Mouse (Mus musculus) skeletal muscle tissue, adult 2 months (tissue): ENCODE results near the gene Rps25.
"Not testable (repeated sequence)": the region's sequence is repeated elsewhere in the genome, so short reads cannot be mapped to it uniquely, and the experiment has no call there.

Experiments used
- DNase-seq: peaks from one replicate; pipeline ENCODE4 v3.0.0-alpha.2; 2012; ENCODE audit warnings: low read depth, low spot score

Rps25 gene

GRCm38 (mm10) chr9:44401081-44401480 lies 5.9 kb upstream of the Rps25 start:
- DNase-seq = peak; percentile 57

DNA sequence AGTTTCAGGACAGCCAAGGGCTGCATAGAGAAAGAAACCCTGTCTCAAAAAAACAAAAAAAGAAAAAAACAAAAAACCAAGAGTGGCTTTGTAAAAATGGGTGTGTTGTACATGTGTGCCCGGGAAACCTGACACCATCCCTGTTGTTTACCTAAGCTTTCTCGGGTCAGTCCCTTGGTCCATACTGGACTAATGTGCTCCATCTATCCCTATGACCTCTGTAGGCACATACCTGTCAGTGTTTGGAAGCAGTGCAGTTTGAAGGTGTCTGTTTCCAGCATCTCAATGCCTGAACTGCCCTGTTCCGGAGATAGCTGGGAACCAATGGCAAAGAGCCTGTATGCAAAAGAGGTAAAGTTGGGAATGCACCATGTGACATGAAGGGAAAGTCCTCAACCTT lies 1.9 kb upstream of the Rps25 start:
- no peak for DNase-seq

- DNase-seq = no peak
These were observed 786 bp downstream of the Rps25 start for GRCm38 (mm10) chr9:44407752-44408097.

- DNase-seq = not testable (repeated sequence)
These were observed 1.8 kb downstream of the Rps25 start for GRCm38 (mm10) chr9:44408693-44409092.

GRCm38 (mm10) chr9:44410647-44411336 lies 3.9 kb downstream of the Rps25 start:
- no peak for DNase-seq

- no peak for DNase-seq
These were observed 4.7 kb downstream of the Rps25 start for GRCm38 (mm10) chr9:44411601-44412130.

DNA sequence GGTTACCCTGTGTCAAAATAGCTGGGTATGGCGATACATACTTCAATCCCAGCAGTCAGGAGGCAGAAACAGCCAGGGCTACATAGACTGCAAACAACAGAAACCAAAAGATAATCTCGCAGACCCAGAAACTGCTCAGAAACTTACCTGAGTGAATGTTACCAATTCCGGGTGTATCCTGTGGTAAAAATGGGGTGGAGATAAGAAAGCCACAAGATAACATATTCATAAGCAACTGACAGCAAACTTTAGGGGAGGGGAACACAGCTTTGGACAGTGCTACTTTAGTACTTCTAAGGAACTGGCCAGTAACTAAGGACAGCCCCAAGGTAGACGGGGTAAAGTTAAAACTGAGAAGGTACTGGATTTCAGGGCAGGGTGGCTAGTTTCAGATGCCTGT lies 5.4 kb downstream of the Rps25 start:
- DNase-seq = no peak

GRCm38 (mm10) chr9:44412781-44413180 lies 5.8 kb downstream of the Rps25 start:
- no peak for DNase-seq

- no peak for DNase-seq
These were observed 10.4 kb downstream of the Rps25 start for GRCm38 (mm10) chr9:44417156-44417891.

GRCm38 (mm10) chr9:44417892-44418363 lies 11.0 kb downstream of the Rps25 start:
- peak; percentile 91 for DNase-seq

DNA sequence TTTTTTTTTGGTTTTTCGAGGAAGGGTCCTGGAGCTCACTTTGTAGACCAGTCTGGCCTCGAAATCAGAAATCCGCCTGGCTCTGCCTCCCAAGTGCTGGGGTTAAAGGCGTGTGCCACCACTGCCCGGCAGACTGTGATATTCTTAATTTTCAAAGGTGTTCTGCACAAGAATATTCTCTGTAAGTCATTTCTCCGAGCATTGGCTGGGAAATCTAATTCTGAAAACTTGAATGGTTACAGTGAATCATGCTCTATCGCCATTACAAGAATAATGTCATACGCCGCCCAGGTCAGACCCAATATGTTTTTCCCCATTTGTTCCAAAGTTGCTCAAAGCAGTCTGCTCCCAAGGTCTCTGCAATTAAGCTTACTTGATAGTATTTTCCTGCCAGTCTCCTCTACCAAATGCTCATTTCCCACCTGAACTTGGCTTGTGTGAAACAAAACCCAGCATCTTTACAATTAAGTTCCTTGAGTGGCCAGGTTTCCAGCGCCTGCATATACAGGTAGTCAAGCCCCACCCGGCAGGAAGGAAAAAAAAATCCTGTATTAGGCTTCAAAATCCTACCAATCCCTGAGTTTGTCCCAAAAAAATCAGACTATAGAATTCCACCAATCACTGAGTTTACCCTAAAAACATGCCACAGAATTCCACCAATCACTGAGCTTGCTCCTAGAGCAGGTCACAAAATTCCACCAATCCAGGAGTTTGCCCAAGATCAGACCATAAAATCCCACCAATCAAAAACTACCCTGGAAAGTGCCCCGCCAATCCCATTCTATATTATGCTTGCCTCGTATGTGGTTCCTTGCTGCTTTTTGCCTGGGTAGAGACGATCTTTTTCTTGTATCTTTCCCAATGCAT lies 11.8 kb downstream of the Rps25 start, which contains the start of gene Ccdc84:
Gene Ccdc84 (minus strand): TSS at position 51 of the 867 bp plus-strand sequence.
- DNase-seq = no peak

GRCm38 (mm10) chr9:44419730-44420129 lies 12.8 kb downstream of the Rps25 start:
- DNase-seq = not testable (repeated sequence)

- no peak for DNase-seq
These were observed 13.4 kb downstream of the Rps25 start for GRCm38 (mm10) chr9:44420280-44420898.

DNA sequence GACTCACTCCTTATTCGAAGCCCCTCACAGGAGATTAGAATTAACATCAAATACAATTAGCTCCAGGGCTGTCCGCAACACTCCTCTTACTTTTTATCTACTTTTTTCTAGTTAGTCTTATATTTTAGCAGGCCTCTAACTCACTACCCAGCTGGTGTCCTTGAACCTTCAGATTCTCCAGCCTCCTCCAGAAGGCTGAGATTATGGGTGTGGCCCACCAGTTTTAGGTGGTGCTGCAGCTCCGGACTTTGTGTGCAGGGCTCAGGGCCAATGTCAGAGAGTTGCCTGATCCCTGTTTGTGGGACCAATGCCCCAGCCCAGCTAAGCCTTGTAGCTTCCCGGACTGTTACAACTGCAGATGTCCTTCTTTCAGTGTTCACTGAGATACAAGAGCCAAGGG lies 16.6 kb downstream of the Rps25 start:
- DNase-seq = no peak

DNA sequence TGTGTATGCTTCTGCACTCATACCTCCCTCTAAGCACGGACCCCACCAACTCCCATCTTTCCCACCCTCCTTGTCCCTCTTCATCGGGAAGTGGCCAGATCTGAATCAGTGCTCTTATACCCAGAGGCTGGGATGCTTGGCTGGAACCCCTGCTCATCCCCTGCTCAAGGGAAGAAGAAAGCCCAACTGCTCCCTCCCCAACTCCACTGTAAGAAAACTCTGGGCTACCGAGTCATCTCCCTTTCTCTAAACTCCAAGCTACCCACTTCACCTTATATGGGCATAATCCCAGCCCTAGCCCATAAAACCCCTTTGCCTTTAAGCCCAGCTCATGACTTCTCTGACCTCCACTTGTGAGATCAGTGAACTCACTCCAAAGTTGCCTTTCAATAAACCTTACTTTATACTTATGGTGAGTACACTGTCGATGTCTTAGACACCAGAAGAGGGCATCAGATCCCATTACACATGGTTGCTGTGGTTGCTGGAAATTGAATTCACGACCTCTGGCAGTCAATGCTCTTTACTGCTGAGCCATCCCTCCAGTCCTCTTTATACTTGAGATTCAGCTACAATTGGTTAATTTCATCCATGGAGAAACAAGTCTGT lies 25.7 kb downstream of the Rps25 start:
- DNase-seq = no peak

GRCm38 (mm10) chr9:44435747-44436146 lies 28.8 kb downstream of the Rps25 start:
- no peak for DNase-seq

DNA sequence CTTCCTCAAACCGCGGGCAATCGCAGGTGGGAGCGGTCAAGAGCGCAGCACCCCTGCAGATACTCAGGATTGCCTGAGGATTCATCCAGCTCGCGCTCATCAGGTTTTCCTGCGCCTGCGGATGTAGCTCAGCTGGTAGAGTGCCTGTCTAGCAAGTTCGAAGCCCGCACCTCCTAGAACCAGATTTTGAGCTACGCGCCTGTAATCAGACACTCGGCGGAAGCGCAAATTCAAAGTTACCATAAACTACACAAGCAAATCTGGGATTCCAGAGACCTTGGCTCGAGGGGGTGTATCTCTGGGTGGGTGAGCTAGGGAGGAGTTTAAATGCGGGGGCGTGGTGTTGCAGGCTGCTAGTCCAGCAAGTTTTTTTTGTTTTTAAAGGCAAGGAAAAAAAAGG lies 34.0 kb downstream of the Rps25 start, which contains the start of gene Foxr1:
Gene Foxr1 (minus strand): TSS at position 176 of the 400 bp plus-strand sequence.
- no peak for DNase-seq

- DNase-seq = not testable (repeated sequence)
These were observed 37.6 kb downstream of the Rps25 start for GRCm38 (mm10) chr9:44444402-44445025.

- DNase-seq = no peak
These were observed 43.4 kb downstream of the Rps25 start for GRCm38 (mm10) chr9:44450387-44450786.

DNA sequence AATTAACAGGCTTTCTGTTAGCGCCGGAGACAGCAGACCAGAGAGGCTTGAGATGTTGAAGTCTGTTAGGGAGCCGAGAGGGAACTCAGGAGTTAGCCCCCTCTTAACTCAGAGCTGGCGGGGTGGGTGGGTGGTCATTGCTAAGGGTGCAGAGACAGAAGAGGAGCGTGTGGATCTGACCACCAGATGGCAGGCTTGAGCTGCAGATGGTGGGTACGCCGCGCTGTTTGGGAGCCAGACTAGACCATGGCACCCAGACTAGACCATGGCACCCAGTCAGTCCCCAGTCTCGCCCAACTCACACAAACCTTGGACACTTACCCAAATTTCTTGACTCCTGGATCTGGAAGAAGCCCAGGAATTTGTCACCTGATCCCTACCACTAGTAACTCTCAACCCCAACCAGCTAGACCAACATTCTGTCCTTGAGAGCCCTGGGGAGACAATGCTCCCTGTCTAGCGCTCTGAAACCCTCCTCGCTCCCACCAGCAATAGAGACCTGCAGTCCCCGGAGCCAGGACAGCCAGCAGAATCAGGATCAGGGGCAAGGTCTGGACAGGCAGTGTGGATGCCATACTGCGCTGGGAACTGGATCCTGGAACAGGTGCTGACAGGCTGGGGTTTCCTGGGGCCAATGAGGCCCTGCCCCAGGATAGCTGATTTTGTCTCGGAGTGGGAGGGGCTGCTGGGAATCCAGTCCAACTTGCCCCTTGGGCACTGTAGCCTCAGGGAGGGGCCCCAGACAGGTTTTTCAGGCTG lies 47.4 kb downstream of the Rps25 start:
- DNase-seq = peak; percentile 76
